Mouse (Mus musculus) kidney, adult 2 months (tissue): ENCODE measurements around the gene Ten1.

ENCODE experiments used
- CTCF ChIP-seq: fragments of 200-500 bp; conservative IDR thresholded peaks from 2 replicates; pipeline ENCODE4 v1.5.1; 2011; ENCODE audit warnings: low read depth, mild to moderate bottlenecking, control low read depth, low read length, moderate library complexity, mixed read lengths; ENCODE audit not compliant: insufficient read depth, insufficient read length
- POLR2A ChIP-seq: fragments of 200-500 bp; IDR thresholded peaks from one replicate; pipeline ENCODE4 v1.6.1; 2011; ENCODE audit warnings: low read depth, low read length, control low read depth

- TF ChIP-seq CTCF = no peak
- no peak for TF ChIP-seq POLR2A
Measured at GRCm38 (mm10) chr11:116228699-116229098, 30.0 kb downstream of the Ten1 start.
